Mouse (Mus musculus) C2C12 (cell line): ENCODE results near the gene Gstm6. TPM values are rescaled to one million over a fixed set of nuclear protein-coding genes. Genes with fewer than 3 reads are reported as not detected.
"Not testable (repeated sequence)": the region's sequence is repeated elsewhere in the genome, so short reads cannot be mapped to it uniquely, and the experiment has no call there.

Source experiments
- H3K27me3 ChIP-seq: one replicate; pipeline ENCODE4 v1.6.1; 2011; ENCODE audit not compliant: control insufficient read depth, insufficient read depth, insufficient read length
- H3K36me3 ChIP-seq: one replicate; pipeline ENCODE4 v1.6.1; 2011; ENCODE audit not compliant: control insufficient read depth, insufficient read depth
- H3K4me3 ChIP-seq: one replicate; pipeline ENCODE4 v1.5.1; 2011; ENCODE audit warnings: mild to moderate bottlenecking, control low read depth; ENCODE audit not compliant: poor library complexity, insufficient read depth, severe bottlenecking
- H3K79me2 ChIP-seq: one replicate; pipeline ENCODE4 v1.6.1; 2011; ENCODE audit not compliant: control insufficient read depth, insufficient read depth
- H3K79me3 ChIP-seq: one replicate; pipeline ENCODE4 v1.6.1; 2011; ENCODE audit warnings: low read depth, control low read depth
- H3ac ChIP-seq: one replicate; pipeline ENCODE3; 2011; ENCODE audit warnings: low read depth; ENCODE audit not compliant: control insufficient read depth, insufficient read length
- CEBPB ChIP-seq: IDR thresholded peaks from one replicate; pipeline ENCODE4 v1.6.1; 2011; ENCODE audit warnings: low read depth, mild to moderate bottlenecking, control low read depth, moderate library complexity
- CTCF ChIP-seq: IDR thresholded peaks from one replicate; pipeline ENCODE4 v1.5.1; 2011; ENCODE audit not compliant: control insufficient read depth, insufficient read depth, insufficient read length
- FOSL1 ChIP-seq: IDR thresholded peaks from one replicate; pipeline ENCODE4 v1.8.0; 2011; ENCODE audit warnings: mild to moderate bottlenecking, low read length; ENCODE audit not compliant: poor library complexity, insufficient read depth, severe bottlenecking
- MAX ChIP-seq: IDR thresholded peaks from one replicate; pipeline ENCODE4 v1.6.1; 2011; ENCODE audit warnings: mild to moderate bottlenecking, control low read depth
- MYOD1 ChIP-seq: IDR thresholded peaks from one replicate; pipeline ENCODE4 v1.6.1; 2011; ENCODE audit warnings: low read depth; ENCODE audit not compliant: control insufficient read depth, insufficient read length
- MYOG ChIP-seq: IDR thresholded peaks from one replicate; pipeline ENCODE4 v1.6.1; 2011; ENCODE audit not compliant: control insufficient read depth, insufficient read length; ENCODE audit errors: extremely low read depth
- USF1 ChIP-seq: IDR thresholded peaks from one replicate; pipeline ENCODE4 v1.6.1; 2011; ENCODE audit warnings: low read depth, mild to moderate bottlenecking, control low read depth, moderate library complexity
- polyA plus RNA-seq: library from polyadenylated mRNA; unstranded; fragments of >200 nt; fragmentation: generic; extraction: Trizol; gene quantifications from one replicate; pipeline ENCODE4 v1.2.1, GENCODE M21; 2012; ENCODE audit warnings: missing spikeins

Gene Gstm6
- polyA plus RNA-seq, 1 experiment = not detected

DNA sequence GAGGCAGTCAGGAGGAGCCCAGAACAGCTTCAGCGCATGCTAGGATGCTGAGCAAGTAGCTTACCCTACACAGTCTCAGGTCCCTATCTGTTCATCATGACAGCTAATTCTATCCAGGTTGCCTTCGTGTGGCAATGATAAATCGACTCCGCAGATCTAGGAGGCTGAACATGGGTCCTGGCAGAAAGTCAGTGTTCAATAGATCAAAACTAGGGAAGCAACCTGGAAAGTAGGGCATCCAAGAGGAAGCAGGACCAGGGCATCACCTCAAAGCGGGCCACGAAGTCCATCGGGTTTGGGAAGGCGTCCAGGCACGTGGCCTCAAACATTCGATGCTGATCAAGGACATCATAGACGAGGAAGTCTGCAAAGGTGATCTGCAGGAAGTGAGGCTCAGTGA lies 7.0 kb upstream of the Gstm6 start:
- Histone ChIP-seq H3ac (no peak overlapping the region), H3K27me3 (peaks cover 29% of the 10 kb centered on the region), H3K79me3 (no peaks in the 10 kb centered on the region), H3K36me3 (no peaks in the 10 kb centered on the region), H3K4me3 (no peak overlapping the region), H3K79me2 (no peaks in the 10 kb centered on the region)
- TF ChIP-seq FOSL1 (no peak), MYOD1 (no peak), MAX (no peak), CEBPB (no peak)

DNA sequence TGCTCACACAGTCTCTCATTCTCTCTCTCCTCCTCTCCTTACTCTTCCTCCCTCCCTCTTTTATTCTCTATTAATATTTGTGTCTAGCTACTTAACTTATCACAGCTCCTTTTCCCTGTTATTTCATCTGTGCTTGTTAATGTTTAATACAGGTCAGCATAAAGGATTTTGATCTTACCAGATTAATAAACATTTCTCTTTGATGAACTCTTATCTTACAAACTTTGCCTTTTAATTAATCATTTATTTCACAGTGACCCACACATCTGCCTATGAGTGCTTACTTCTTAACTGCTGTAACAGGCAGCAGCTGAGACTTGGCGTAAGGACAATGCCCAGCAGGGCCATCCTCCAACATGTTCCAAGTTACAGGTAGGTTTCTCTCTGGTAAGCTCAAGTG lies 5.9 kb upstream of the Gstm6 start:
- not testable (repeated sequence) for H3K36me3 ChIP-seq, H3K79me2 ChIP-seq, H3ac ChIP-seq, H3K79me3 ChIP-seq, H3K4me3 ChIP-seq
- H3K27me3 ChIP-seq = peaks cover 29% of the 10 kb centered on the region

- TF ChIP-seq MAX = no peak
- no peak for TF ChIP-seq CEBPB
- TF ChIP-seq CTCF = no peak
- TF ChIP-seq MYOG = no peak
- no peak for TF ChIP-seq USF1
- no peak for TF ChIP-seq MYOD1
- no peak for TF ChIP-seq FOSL1
- H3K36me3 ChIP-seq = no peaks in the 10 kb centered on the region
Measured at GRCm38 (mm10) chr3:107945729-107946128, 2.2 kb upstream of the Gstm6 start.

GRCm38 (mm10) chr3:107941261-107941660 lies 2.3 kb downstream of the Gstm6 start:
- TF ChIP-seq MAX (no peak), USF1 (no peak), MYOG (no peak), FOSL1 (no peak)
- H3K79me2 ChIP-seq = no peaks in the 10 kb centered on the region
- no peaks in the 10 kb centered on the region for H3K36me3 ChIP-seq
- H3K4me3 ChIP-seq = no peak overlapping the region
- no peaks in the 10 kb centered on the region for H3K79me3 ChIP-seq
- H3K27me3 ChIP-seq = peaks cover 3% of the 10 kb centered on the region
- no peak overlapping the region for H3ac ChIP-seq

More at GRCm38 (mm10) chr3:107945729-107946128, 2.2 kb upstream of the Gstm6 start:
- no peaks in the 10 kb centered on the region for H3K79me3 ChIP-seq
- no peak overlapping the region for H3K4me3 ChIP-seq
- no peak overlapping the region for H3ac ChIP-seq
- no peaks in the 10 kb centered on the region for H3K79me2 ChIP-seq
- H3K27me3 ChIP-seq = peaks cover 25% of the 10 kb centered on the region

DNA sequence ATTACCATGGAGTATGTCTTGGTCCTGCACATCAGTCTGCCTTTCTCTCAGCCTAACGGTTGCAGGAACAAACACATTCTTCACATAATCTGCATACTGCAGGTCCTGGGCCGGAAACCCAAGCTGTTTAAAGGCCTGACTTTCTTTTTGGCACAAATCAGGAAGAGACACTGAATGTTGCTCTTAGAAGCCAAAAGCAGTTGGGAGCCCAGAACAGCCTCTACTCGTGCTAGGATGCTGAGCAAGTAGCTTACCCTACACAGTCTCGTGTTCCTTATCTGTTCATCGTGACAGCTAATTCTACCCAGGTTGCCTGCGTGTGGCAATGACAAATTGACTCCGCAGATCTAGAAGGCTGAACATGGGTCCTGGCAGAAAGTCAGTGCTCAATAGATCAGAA lies 3.0 kb downstream of the Gstm6 start:
- H3K79me2 ChIP-seq = no peaks in the 10 kb centered on the region

GRCm38 (mm10) chr3:107939830-107940229 lies 3.7 kb downstream of the Gstm6 start:
- Histone ChIP-seq H3K4me3 (no peak overlapping the region), H3K79me2 (no peaks in the 10 kb centered on the region), H3ac (no peak overlapping the region), H3K79me3 (no peaks in the 10 kb centered on the region), H3K27me3 (no peaks in the 10 kb centered on the region), H3K36me3 (no peaks in the 10 kb centered on the region)
- TF ChIP-seq CTCF (no peak), MYOD1 (no peak), FOSL1 (no peak), CEBPB (no peak), USF1 (no peak), MAX (no peak), MYOG (no peak)

More for the DNA sequence above, 3.0 kb downstream of the Gstm6 start:
- no peaks in the 10 kb centered on the region for H3K79me3 ChIP-seq
- no peaks in the 10 kb centered on the region for H3K36me3 ChIP-seq
- H3K4me3 ChIP-seq = no peak overlapping the region
- H3ac ChIP-seq = no peak overlapping the region
- H3K27me3 ChIP-seq = no peaks in the 10 kb centered on the region
- TF ChIP-seq CEBPB (no peak), MYOD1 (no peak), FOSL1 (no peak), MAX (no peak), USF1 (no peak), CTCF (no peak), MYOG (no peak)
